Mouse (Mus musculus) G1E (cell line): ENCODE measurements around the gene Nova2. TPM values are rescaled to one million over a fixed set of nuclear protein-coding genes. Genes with fewer than 3 reads are reported as not detected.

Source experiments
- ATAC-seq: 2 replicates; pipeline ENCODE4 v1.8.0; 2016; ENCODE audit warnings: mild to moderate bottlenecking; ENCODE audit not compliant: insufficient number of reproducible peaks, poor library complexity, low FRiP score, severe bottlenecking; ENCODE audit errors: extremely low read depth
- DNase-seq: peaks from one replicate; pipeline ENCODE4 v3.0.0; 2012; ENCODE audit warnings: low spot score
- H3K27me3 ChIP-seq: 2 replicates; pipeline ENCODE4 v1.6.1; 2012; ENCODE audit warnings: mild to moderate bottlenecking, low read length, inconsistent platforms; ENCODE audit not compliant: insufficient read depth
- H3K36me3 ChIP-seq: replicated peaks from 2 replicates; pipeline ENCODE3; 2012; ENCODE audit warnings: mild to moderate bottlenecking, inconsistent platforms
- H3K4me1 ChIP-seq: 2 replicates; pipeline ENCODE4 v1.6.1; 2012; ENCODE audit warnings: low read depth, low read length, inconsistent platforms, mixed read lengths; ENCODE audit not compliant: insufficient read depth
- H3K4me3 ChIP-seq: 2 replicates; pipeline ENCODE4 v1.5.1; 2012; ENCODE audit warnings: low read depth, mild to moderate bottlenecking, inconsistent platforms, low read length, moderate library complexity, mixed read lengths
- H3K9me3 ChIP-seq: replicated peaks from 2 replicates; pipeline ENCODE4 v1.6.1; 2012; ENCODE audit warnings: inconsistent platforms
- CTCF ChIP-seq: IDR thresholded peaks from 2 replicates; pipeline ENCODE4 v1.5.1; 2012; ENCODE audit warnings: low read depth, low read length, inconsistent platforms, mixed read lengths
- GATA1 ChIP-seq: IDR thresholded peaks from 2 replicates; pipeline ENCODE4 v1.6.1; 2012; ENCODE audit warnings: borderline replicate concordance, low read length, inconsistent platforms, mixed read lengths
- GATA2 ChIP-seq: IDR thresholded peaks from 2 replicates; pipeline ENCODE4 v1.6.1; 2012; ENCODE audit warnings: low read depth, low read length, inconsistent platforms, borderline replicate concordance
- POLR2AphosphoS5 ChIP-seq: IDR thresholded peaks from 2 replicates; pipeline ENCODE4 v1.6.1; 2012; ENCODE audit warnings: low read depth, low read length, inconsistent platforms; ENCODE audit not compliant: insufficient replicate concordance
- TAL1 ChIP-seq: conservative IDR thresholded peaks from 2 replicates; pipeline ENCODE4 v1.6.1; 2012; ENCODE audit warnings: low read depth, low read length, inconsistent platforms, mixed read lengths
- polyA plus RNA-seq: library from polyadenylated mRNA; stranded (reverse); fragments of >175 nt; gene quantifications from 2 replicates; pipeline ENCODE4 v1.2.3, GENCODE M21; 2012
- total RNA-seq, 2 experiments: library from RNA; stranded (forward) in 1 of 2; stranded (reverse) in 1 of 2; fragments of 200-1000 nt in 1 of 2; fragments of >200 nt in 1 of 2; fragmentation: Nextera tagmentation in 1 of 2; gene quantifications; 2 replicates each; pipeline ENCODE4 v1.2.3; 2014 to 2017

The Nova2 gene
- total and polyA plus RNA-seq, 3 experiments: 0.05 TPM; not detected in 2

GRCm38 (mm10) chr7:19010581-19010980 is 84.9 kb downstream of the Nova2 start:
- Histone ChIP-seq H3K27me3 (peaks cover 12% of the 10 kb centered on the region), H3K4me1 (peaks cover 50% of the 10 kb centered on the region), H3K9me3 (no peaks in the 10 kb centered on the region), H3K4me3 (no peak overlapping the region), H3K36me3 (peaks cover 34% of the 10 kb centered on the region)
- DNase-seq: no peak
- ATAC-seq: no peak
- TF ChIP-seq GATA2 (no peak), TAL1 (no peak), GATA1 (no peak), CTCF (no peak), POLR2AphosphoS5 (no peak)

- Histone ChIP-seq H3K27me3 (peaks cover 16% of the 10 kb centered on the region), H3K4me1 (peaks cover 35% of the 10 kb centered on the region), H3K36me3 (peaks cover 19% of the 10 kb centered on the region), H3K9me3 (no peaks in the 10 kb centered on the region), H3K4me3 (peak overlapping the region; percentile 67; the same call in 1 of the 2 replicates)
- DNase-seq (peak; percentile 78), ATAC-seq (no peak; the same call in 1 of the 2 replicates)
- TF ChIP-seq GATA1 (no peak), TAL1 (no peak), GATA2 (no peak), CTCF (no peak), POLR2AphosphoS5 (no peak)
Measured at GRCm38 (mm10) chr7:19012025-19012621, 86.4 kb downstream of the Nova2 start.

GRCm38 (mm10) chr7:19012882-19013281 is 87.2 kb downstream of the Nova2 start:
- Histone ChIP-seq H3K27me3 (peaks cover 16% of the 10 kb centered on the region), H3K9me3 (no peaks in the 10 kb centered on the region), H3K4me1 (peaks cover 28% of the 10 kb centered on the region), H3K36me3 (peaks cover 11% of the 10 kb centered on the region), H3K4me3 (no peak overlapping the region)
- TF ChIP-seq CTCF (no peak), GATA1 (no peak), TAL1 (no peak), POLR2AphosphoS5 (no peak), GATA2 (no peak)
- DNase-seq: no peak
- no peak for ATAC-seq

GRCm38 (mm10) chr7:19014452-19014851 is 88.8 kb downstream of the Nova2 start:
- Histone ChIP-seq H3K27me3 (peaks cover 17% of the 10 kb centered on the region), H3K4me3 (no peak overlapping the region), H3K9me3 (no peaks in the 10 kb centered on the region), H3K36me3 (peaks cover 2% of the 10 kb centered on the region), H3K4me1 (peaks cover 28% of the 10 kb centered on the region)
- TF ChIP-seq GATA2: no peak
- TF ChIP-seq TAL1: no peak
- no peak for TF ChIP-seq POLR2AphosphoS5
- no peak for TF ChIP-seq CTCF
- no peak for TF ChIP-seq GATA1
- ATAC-seq (no peak), DNase-seq (no peak)

Other genes with a start within 250 kb of the Nova2 start
Only the 20 nearest of the 21 such genes appear.
- gene Psg20, start 239.7 kb upstream of the Nova2 start, total RNA-seq (2014; fragmentation: Nextera tagmentation): not detected in 2 replicates
- gene Psg20, start 239.7 kb upstream of the Nova2 start, total RNA-seq (2017): 0.12 TPM in 1 of 2 replicates, not detected in the other
- gene Psg20, start 239.7 kb upstream of the Nova2 start, polyA plus RNA-seq: not detected in 2 replicates
- gene Psg22, start 207.8 kb upstream of the Nova2 start, total RNA-seq (2014; fragmentation: Nextera tagmentation): not detected in 2 replicates
- gene Psg22, start 207.8 kb upstream of the Nova2 start, total RNA-seq (2017): 0.11 TPM in 1 of 2 replicates, not detected in the other
- gene Psg22, start 207.8 kb upstream of the Nova2 start, polyA plus RNA-seq: not detected in 2 replicates
- not detected in 2 replicates for gene Psg19, start 127.4 kb upstream of the Nova2 start, total RNA-seq (2014; fragmentation: Nextera tagmentation)
- gene Psg19, start 127.4 kb upstream of the Nova2 start, total RNA-seq (2017): 0.11 TPM in 1 of 2 replicates, not detected in the other
- not detected in 2 replicates for gene Psg19, start 127.4 kb upstream of the Nova2 start, polyA plus RNA-seq
- not detected in 2 replicates for gene Psg17, start 104.3 kb upstream of the Nova2 start, total RNA-seq (2014; fragmentation: Nextera tagmentation)
- 0.11 TPM in 1 of 2 replicates, not detected in the other for gene Psg17, start 104.3 kb upstream of the Nova2 start, total RNA-seq (2017)
- not detected in 2 replicates for gene Psg17, start 104.3 kb upstream of the Nova2 start, polyA plus RNA-seq
- not detected in 2 replicates for gene Mill2, start 85.9 kb upstream of the Nova2 start, total RNA-seq (2014; fragmentation: Nextera tagmentation)
- 0.06 and 0.11 TPM in 2 replicates for gene Mill2, start 85.9 kb upstream of the Nova2 start, total RNA-seq (2017)
- not detected in 2 replicates for gene Mill2, start 85.9 kb upstream of the Nova2 start, polyA plus RNA-seq
- gene Pglyrp1, start 54.6 kb upstream of the Nova2 start, total RNA-seq (2014; fragmentation: Nextera tagmentation): not detected in 2 replicates
- not detected in 2 replicates for gene Pglyrp1, start 54.6 kb upstream of the Nova2 start, total RNA-seq (2017)
- gene Pglyrp1, start 54.6 kb upstream of the Nova2 start, polyA plus RNA-seq: not detected in 2 replicates
- 2.1 and 9.6 TPM in 2 replicates for gene Ccdc61, start 15.5 kb upstream of the Nova2 start, total RNA-seq (2014; fragmentation: Nextera tagmentation)
- gene Ccdc61, start 15.5 kb upstream of the Nova2 start, total RNA-seq (2017): 5.1 and 9.4 TPM in 2 replicates
- gene Ccdc61, start 15.5 kb upstream of the Nova2 start, polyA plus RNA-seq: 47.9 and 61.1 TPM in 2 replicates
- not detected in 2 replicates for gene Nanos2, start 61.5 kb downstream of the Nova2 start, total RNA-seq (2014; fragmentation: Nextera tagmentation)
- 0.12 and 0.16 TPM in 2 replicates for gene Nanos2, start 61.5 kb downstream of the Nova2 start, total RNA-seq (2017)
- gene Nanos2, start 61.5 kb downstream of the Nova2 start, polyA plus RNA-seq: not detected in 2 replicates
- 2.4 and 3.9 TPM in 2 replicates for gene Mypop, start 65.4 kb downstream of the Nova2 start, total RNA-seq (2014; fragmentation: Nextera tagmentation)
- gene Mypop, start 65.4 kb downstream of the Nova2 start, total RNA-seq (2017): 2.0 and 4.1 TPM in 2 replicates
- 15.8 and 20.5 TPM in 2 replicates for gene Mypop, start 65.4 kb downstream of the Nova2 start, polyA plus RNA-seq
- 34.1 and 34.9 TPM in 2 replicates for gene Irf2bp1, start 78.2 kb downstream of the Nova2 start, total RNA-seq (2014; fragmentation: Nextera tagmentation)
- 13.4 TPM in 2 replicates for gene Irf2bp1, start 78.2 kb downstream of the Nova2 start, total RNA-seq (2017)
- gene Irf2bp1, start 78.2 kb downstream of the Nova2 start, polyA plus RNA-seq: 105 and 139 TPM in 2 replicates
- gene Foxa3, start 97.7 kb downstream of the Nova2 start, total RNA-seq (2014; fragmentation: Nextera tagmentation): not detected in 2 replicates
- not detected in 2 replicates for gene Foxa3, start 97.7 kb downstream of the Nova2 start, total RNA-seq (2017)
- 0.03 TPM in 1 of 2 replicates, not detected in the other for gene Foxa3, start 97.7 kb downstream of the Nova2 start, polyA plus RNA-seq
- 119 and 149 TPM in 2 replicates for gene Sympk, start 98.5 kb downstream of the Nova2 start, total RNA-seq (2014; fragmentation: Nextera tagmentation)
- gene Sympk, start 98.5 kb downstream of the Nova2 start, total RNA-seq (2017): 47.6 and 48.1 TPM in 2 replicates
- gene Sympk, start 98.5 kb downstream of the Nova2 start, polyA plus RNA-seq: 257 and 260 TPM in 2 replicates
- gene Rsph6a, start 128.8 kb downstream of the Nova2 start, total RNA-seq (2014; fragmentation: Nextera tagmentation): not detected in 2 replicates
- gene Rsph6a, start 128.8 kb downstream of the Nova2 start, total RNA-seq (2017): 0.33 and 0.76 TPM in 2 replicates
- gene Rsph6a, start 128.8 kb downstream of the Nova2 start, polyA plus RNA-seq: 0.16 and 0.23 TPM in 2 replicates
- 36.2 and 50.6 TPM in 2 replicates for gene Dmwd, start 150.3 kb downstream of the Nova2 start, total RNA-seq (2014; fragmentation: Nextera tagmentation)
- 22.4 and 23.6 TPM in 2 replicates for gene Dmwd, start 150.3 kb downstream of the Nova2 start, total RNA-seq (2017)
- 141 and 150 TPM in 2 replicates for gene Dmwd, start 150.3 kb downstream of the Nova2 start, polyA plus RNA-seq
- gene Dmpk, start 158.0 kb downstream of the Nova2 start, total RNA-seq (2014; fragmentation: Nextera tagmentation): 17.1 and 27.5 TPM in 2 replicates
- 7.3 and 8.0 TPM in 2 replicates for gene Dmpk, start 158.0 kb downstream of the Nova2 start, total RNA-seq (2017)
- gene Dmpk, start 158.0 kb downstream of the Nova2 start, polyA plus RNA-seq: 78.7 and 82.1 TPM in 2 replicates
- 1.8 and 3.8 TPM in 2 replicates for gene Six5, start 168.7 kb downstream of the Nova2 start, total RNA-seq (2014; fragmentation: Nextera tagmentation)
- 2.6 and 3.6 TPM in 2 replicates for gene Six5, start 168.7 kb downstream of the Nova2 start, total RNA-seq (2017)
- 9.2 and 9.9 TPM in 2 replicates for gene Six5, start 168.7 kb downstream of the Nova2 start, polyA plus RNA-seq
- 0.39 TPM in 1 of 2 replicates, not detected in the other for gene Gm4969, start 192.5 kb downstream of the Nova2 start, total RNA-seq (2014; fragmentation: Nextera tagmentation)
- 0.05 TPM in 1 of 2 replicates, not detected in the other for gene Gm4969, start 192.5 kb downstream of the Nova2 start, total RNA-seq (2017)
- 0.01 TPM in 1 of 2 replicates, not detected in the other for gene Gm4969, start 192.5 kb downstream of the Nova2 start, polyA plus RNA-seq
- 3.3 and 6.7 TPM in 2 replicates for gene Fbxo46, start 194.0 kb downstream of the Nova2 start, total RNA-seq (2014; fragmentation: Nextera tagmentation)
- gene Fbxo46, start 194.0 kb downstream of the Nova2 start, total RNA-seq (2017): 6.2 and 7.2 TPM in 2 replicates
- 27.3 and 27.8 TPM in 2 replicates for gene Fbxo46, start 194.0 kb downstream of the Nova2 start, polyA plus RNA-seq
- 5.1 and 5.9 TPM in 2 replicates for gene Qpctl, start 223.4 kb downstream of the Nova2 start, total RNA-seq (2014; fragmentation: Nextera tagmentation)
- 2.6 and 3.0 TPM in 2 replicates for gene Qpctl, start 223.4 kb downstream of the Nova2 start, total RNA-seq (2017)
- 6.2 and 6.7 TPM in 2 replicates for gene Qpctl, start 223.4 kb downstream of the Nova2 start, polyA plus RNA-seq
- gene Snrpd2, start 223.8 kb downstream of the Nova2 start, total RNA-seq (2014; fragmentation: Nextera tagmentation): 19.5 and 25.5 TPM in 2 replicates
- gene Snrpd2, start 223.8 kb downstream of the Nova2 start, total RNA-seq (2017): 75.1 and 92.3 TPM in 2 replicates
- gene Snrpd2, start 223.8 kb downstream of the Nova2 start, polyA plus RNA-seq: 73.1 and 75.0 TPM in 2 replicates